Mouse (Mus musculus) brain, embryonic 14.5 days (tissue): ENCODE data around the gene Thsd7b.

Experiments used
- CTCF ChIP-seq: fragments of 200-500 bp; IDR thresholded peaks from 2 replicates; pipeline ENCODE4 v1.5.1; 2012; ENCODE audit warnings: inconsistent platforms, mild to moderate bottlenecking, moderate library complexity, borderline replicate concordance; ENCODE audit not compliant: insufficient read depth, insufficient read length; ENCODE audit errors: extremely low read depth
- POLR2A ChIP-seq: fragments of 200-500 bp; IDR thresholded peaks from 2 replicates; pipeline ENCODE4 v1.6.1; 2012; ENCODE audit warnings: mild to moderate bottlenecking, inconsistent platforms, borderline replicate concordance; ENCODE audit not compliant: poor library complexity, insufficient read depth, insufficient read length, severe bottlenecking; ENCODE audit errors: extremely low read depth

DNA sequence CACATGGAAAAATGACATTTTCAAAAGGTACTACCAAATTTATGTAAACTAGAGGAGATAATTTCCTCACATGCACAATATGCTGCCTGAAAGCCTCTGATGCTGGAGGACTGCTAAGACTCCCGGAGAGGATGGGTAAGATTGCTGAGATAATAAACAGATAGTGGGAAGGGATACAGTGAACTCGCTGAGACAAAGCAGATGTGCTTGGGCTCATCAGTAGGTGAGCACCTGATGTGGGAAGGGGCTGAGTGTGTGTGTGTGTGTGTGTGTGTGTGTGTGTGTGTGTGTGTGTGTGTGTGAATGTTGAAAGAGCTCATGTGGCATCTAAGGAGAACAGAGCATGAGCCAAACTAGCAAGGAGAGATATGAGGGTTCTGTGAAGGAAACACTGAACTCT lies 564.2 kb downstream of the Thsd7b start:
- TF ChIP-seq CTCF (no peak), POLR2A (no peak)
